Mouse (Mus musculus) kidney, postnatal 25 days (tissue): Measurements from ENCODE around the gene Otulin.

Source experiments
- DNase-seq, 2 experiments: peaks; one replicate each; pipeline ENCODE4 v3.0.0; 2021; ENCODE audit warnings: mixed read lengths in 2 of 2

The Otulin gene

GRCm38 (mm10) chr15:27630601-27631383 is at the start of gene Otulin:
Otulin (minus strand) TSS chr15:27630693.
- DNase-seq = peak; percentile 98 to 99

GRCm38 (mm10) chr15:27678511-27678910 is 48.0 kb upstream of the Otulin start:
- DNase-seq = no peak

- DNase-seq = no peak
Observed at GRCm38 (mm10) chr15:27677801-27678200, 47.3 kb upstream of the Otulin start.

GRCm38 (mm10) chr15:27676211-27676610 is 45.7 kb upstream of the Otulin start:
- no peak for DNase-seq

GRCm38 (mm10) chr15:27675122-27675521 is 44.6 kb upstream of the Otulin start:
- no peak for DNase-seq

GRCm38 (mm10) chr15:27674041-27674440 is 43.5 kb upstream of the Otulin start:
- DNase-seq = peak in 1 of 2 experiments; percentile 31

GRCm38 (mm10) chr15:27673151-27673550 is 42.7 kb upstream of the Otulin start:
- DNase-seq = peak in 1 of 2 experiments; percentile 11

GRCm38 (mm10) chr15:27672259-27672658 is 41.8 kb upstream of the Otulin start:
- no peak for DNase-seq

GRCm38 (mm10) chr15:27671612-27672245 is 41.2 kb upstream of the Otulin start:
- no peak for DNase-seq

GRCm38 (mm10) chr15:27670708-27671107 is 40.2 kb upstream of the Otulin start:
- no peak for DNase-seq

GRCm38 (mm10) chr15:27669931-27670411 is 39.5 kb upstream of the Otulin start:
- no peak for DNase-seq

- no peak for DNase-seq
Observed at GRCm38 (mm10) chr15:27669276-27669675, 38.8 kb upstream of the Otulin start.

GRCm38 (mm10) chr15:27668557-27668956 is 38.1 kb upstream of the Otulin start:
- DNase-seq = no peak

- peak in 1 of 2 experiments; percentile 6 for DNase-seq
Observed at GRCm38 (mm10) chr15:27668001-27668461, 37.5 kb upstream of the Otulin start.

- peak in 1 of 2 experiments; percentile 12 for DNase-seq
Observed at GRCm38 (mm10) chr15:27666911-27667539, 36.5 kb upstream of the Otulin start.

- DNase-seq = peak; percentile 38 to 57
Observed at GRCm38 (mm10) chr15:27665392-27665911, 35.0 kb upstream of the Otulin start.

GRCm38 (mm10) chr15:27664126-27664525 is 33.6 kb upstream of the Otulin start:
- DNase-seq = peak in 1 of 2 experiments; percentile 25

- no peak for DNase-seq
Observed at GRCm38 (mm10) chr15:27662699-27663098, 32.2 kb upstream of the Otulin start.

- no peak for DNase-seq
Observed at GRCm38 (mm10) chr15:27661696-27662095, 31.2 kb upstream of the Otulin start.

- peak; percentile 80 to 94 for DNase-seq
Observed at GRCm38 (mm10) chr15:27659592-27660244, 29.2 kb upstream of the Otulin start.

GRCm38 (mm10) chr15:27659143-27659542 is 28.6 kb upstream of the Otulin start:
- no peak for DNase-seq

GRCm38 (mm10) chr15:27658356-27658755 is 27.9 kb upstream of the Otulin start:
- DNase-seq = no peak

- DNase-seq = no peak
Observed at GRCm38 (mm10) chr15:27657866-27658265, 27.4 kb upstream of the Otulin start.
